Mouse (Mus musculus): ENCODE data around the gene Gm13288.
"Not testable (repeated sequence)": the region's sequence is repeated elsewhere in the genome, so short reads cannot be mapped to it uniquely, and the experiment has no call there.

Gene Gm13288

DNA sequence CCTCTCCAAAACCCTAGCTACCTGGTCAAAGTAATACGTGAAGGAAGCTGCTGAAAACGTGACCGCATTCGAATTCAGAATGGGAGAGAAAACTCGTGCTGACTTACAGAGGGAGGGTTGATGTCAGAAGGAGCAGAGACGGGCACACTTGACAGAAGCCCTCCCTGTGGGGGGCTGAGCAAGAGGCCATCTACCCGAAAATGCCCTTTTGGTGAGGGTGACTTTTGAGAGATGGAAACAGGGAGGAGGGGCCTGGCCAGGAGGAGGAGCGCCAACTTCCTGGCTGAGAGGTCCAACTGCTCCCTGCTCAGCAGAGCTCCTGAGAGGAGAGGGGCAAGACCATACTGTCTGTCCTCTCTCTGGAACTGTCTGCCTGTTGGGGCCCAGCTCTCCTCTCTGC is at the start of gene Gm13288:
Gene Gm13288, plus strand, starts transcription at position 301 of the 400 bp plus-strand sequence.
- not testable (repeated sequence) for DNase-seq

DNA sequence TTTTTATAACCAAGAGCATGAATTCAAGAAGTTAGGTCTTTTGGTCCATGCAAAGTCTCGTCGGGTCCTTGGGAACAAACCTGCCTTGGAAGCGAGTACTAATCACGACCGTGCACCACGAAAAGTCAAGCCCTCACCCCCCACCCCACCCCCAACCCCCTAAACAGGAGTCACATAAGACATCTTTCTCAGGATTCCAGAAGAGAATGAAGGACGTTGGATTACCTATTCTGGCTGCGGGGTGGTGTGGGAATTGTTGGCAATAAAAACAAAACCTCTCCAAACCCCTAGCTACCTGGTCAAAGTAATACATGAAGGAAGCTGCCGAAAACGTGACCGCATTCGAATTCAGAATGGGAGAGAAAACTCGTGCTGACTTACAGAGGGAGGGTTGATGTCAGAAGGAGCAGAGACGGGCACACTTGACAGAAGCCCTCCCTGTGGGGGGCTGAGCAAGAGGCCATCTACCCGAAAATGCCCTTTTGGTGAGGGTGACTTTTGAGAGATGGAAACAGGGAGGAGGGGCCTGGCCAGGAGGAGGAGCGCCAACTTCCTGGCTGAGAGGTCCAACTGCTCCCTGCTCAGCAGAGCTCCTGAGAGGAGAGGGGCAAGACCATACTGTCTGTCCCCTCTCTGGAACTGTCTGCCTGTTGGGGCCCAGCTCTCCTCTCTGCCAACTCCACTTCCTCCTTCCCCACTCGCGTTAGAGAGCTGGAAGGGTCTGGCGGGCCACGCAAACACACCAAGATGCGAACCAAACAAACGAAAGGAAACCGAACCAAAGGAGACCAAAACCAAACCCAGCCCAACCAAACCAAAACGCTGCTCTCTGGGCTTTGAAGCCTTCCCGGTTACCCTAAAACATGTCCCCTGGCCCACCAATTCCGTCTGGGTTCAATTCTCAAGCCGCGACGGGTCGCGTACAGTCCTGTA is 48.5 kb upstream of the Gm13288 start:
- not testable (repeated sequence) for DNase-seq

DNA sequence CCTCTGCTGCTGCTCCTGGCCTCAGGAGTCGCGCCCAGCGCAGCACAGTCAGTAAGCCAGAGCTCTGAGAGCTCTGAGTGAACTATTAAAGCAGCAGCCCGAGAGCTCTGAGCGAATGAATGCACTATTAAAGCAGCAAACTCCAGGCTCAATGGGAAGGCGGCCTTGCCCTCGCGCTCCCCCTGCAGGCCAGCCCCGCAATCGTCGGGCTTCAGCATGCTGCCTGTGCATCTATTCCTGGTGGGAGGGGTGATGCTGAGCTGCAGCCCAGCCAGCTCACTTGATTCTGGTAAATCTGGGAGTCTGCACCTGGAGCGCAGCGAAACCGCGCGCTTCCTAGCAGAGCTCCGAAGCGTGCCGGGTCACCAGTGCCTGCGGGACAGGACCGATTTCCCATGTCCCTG is 47.7 kb upstream of the Gm13288 start:
- peak; percentile 75 for DNase-seq

- DNase-seq = not testable (repeated sequence)
These were observed 46.6 kb upstream of the Gm13288 start for GRCm38 (mm10) chr4:88758751-88759150.

GRCm38 (mm10) chr4:88759610-88760268 is 45.6 kb upstream of the Gm13288 start, which contains the start of gene Gm13283:
Gene Gm13283, plus strand, starts transcription at chr4:88760119.
- DNase-seq = not testable (repeated sequence)

DNA sequence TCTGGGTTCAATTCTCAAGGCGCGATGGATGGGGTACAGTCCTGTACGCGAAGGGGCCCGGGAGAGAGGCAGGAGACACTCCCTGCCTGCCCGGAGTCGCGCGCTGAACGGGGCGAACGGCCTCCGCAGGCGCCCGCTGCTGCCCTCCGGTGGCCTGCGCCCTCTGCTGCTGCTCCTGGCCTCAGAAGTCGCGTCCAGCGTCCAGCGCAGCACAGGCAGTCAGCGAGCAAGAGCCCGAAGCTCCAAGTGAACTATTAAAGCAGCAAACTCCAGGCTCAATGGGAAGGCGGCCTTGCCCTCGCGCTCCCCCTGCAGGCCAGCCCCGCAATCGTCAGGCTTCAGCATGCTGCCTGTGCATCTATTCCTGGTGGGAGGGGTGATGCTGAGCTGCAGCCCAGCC is 44.9 kb upstream of the Gm13288 start:
- peak; percentile 33 for DNase-seq

DNA sequence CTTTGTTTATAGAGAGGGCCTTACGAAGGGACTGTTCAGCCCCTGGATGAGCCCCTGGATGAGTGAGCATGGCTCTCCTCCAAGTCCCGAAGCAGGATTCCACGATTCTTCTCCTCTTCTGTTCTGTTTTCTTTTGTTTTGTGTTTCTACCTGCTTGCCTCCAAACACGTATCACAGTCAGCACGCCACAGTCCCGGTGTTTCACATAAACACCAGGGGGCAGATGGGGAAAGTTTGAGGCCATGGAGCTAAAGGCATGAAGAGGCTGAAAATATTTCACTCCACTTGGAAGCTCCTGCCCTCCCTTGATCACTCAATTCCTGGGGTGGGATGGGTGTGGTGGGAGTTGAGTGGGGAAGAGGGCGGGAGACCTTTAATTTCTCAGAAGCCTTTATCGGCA is 43.6 kb upstream of the Gm13288 start:
- peak; percentile 51 for DNase-seq

- DNase-seq = not testable (repeated sequence)
These were observed 43.0 kb upstream of the Gm13288 start for GRCm38 (mm10) chr4:88762341-88762740.

DNA sequence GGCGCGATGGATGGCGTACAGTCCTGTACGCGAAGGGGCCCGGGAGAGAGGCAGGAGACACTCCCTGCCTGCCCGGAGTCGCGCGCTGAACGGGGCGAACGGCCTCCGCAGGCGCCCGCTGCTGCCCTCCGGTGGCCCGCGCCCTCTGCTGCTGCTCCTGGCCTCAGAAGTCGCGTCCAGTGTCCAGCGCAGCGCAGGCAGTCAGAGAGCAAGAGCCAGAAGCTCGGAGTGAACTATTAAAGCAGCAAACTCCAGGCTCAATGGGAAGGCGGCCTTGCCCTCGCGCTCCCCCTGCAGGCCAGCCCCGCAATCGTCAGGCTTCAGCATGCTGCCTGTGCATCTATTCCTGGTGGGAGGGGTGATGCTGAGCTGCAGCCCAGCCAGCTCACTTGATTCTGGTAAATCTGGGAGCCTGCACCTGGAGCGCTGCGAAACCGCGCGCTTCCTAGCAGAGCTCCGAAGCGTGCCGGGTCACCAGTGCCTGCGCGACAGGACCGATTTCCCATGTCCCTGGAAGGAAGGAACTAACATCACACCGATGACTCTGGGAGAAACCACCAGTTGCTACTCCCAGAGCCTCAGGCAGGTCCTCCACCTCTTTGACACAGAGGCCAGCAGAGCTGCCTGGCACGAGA is 41.8 kb upstream of the Gm13288 start:
- not testable (repeated sequence) for DNase-seq

- not testable (repeated sequence) for DNase-seq
These were observed 31.8 kb upstream of the Gm13288 start, which contains the start of gene Gm13290 for GRCm38 (mm10) chr4:88773534-88773933. Gene Gm13290, plus strand, starts transcription at chr4:88773834.

GRCm38 (mm10) chr4:88776622-88777021 is 28.7 kb upstream of the Gm13288 start, which contains the start of gene Gm13289:
Gene Gm13289, plus strand, starts transcription at chr4:88776922.
- DNase-seq = not testable (repeated sequence)

GRCm38 (mm10) chr4:88779550-88779949 is 25.8 kb upstream of the Gm13288 start, which contains the start of gene Gm13272:
Gene Gm13272, plus strand, starts transcription at chr4:88779850.
- DNase-seq = not testable (repeated sequence)

GRCm38 (mm10) chr4:88780320-88780719 is 25.0 kb upstream of the Gm13288 start:
- not testable (repeated sequence) for DNase-seq

DNA sequence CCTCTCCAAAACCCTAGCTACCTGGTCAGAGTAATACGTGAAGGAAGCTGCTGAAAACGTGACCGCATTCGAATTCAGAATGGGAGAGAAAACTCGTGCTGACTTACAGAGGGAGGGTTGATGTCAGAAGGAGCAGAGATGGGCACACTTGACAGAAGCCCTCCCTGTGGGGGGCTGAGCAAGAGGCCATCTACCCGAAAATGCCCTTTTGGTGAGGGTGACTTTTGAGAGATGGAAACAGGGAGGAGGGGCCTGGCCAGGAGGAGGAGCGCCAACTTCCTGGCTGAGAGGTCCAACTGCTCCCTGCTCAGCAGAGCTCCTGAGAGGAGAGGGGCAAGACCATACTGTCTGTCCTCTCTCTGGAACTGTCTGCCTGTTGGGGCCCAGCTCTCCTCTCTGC is 23.5 kb upstream of the Gm13288 start, which contains the start of gene Ifnz:
Gene Ifnz, plus strand, starts transcription at position 301 of the 400 bp plus-strand sequence.
- not testable (repeated sequence) for DNase-seq

- DNase-seq = not testable (repeated sequence)
These were observed 23.0 kb upstream of the Gm13288 start for GRCm38 (mm10) chr4:88782335-88782734.

GRCm38 (mm10) chr4:88785409-88785808 is 19.9 kb upstream of the Gm13288 start, which contains the start of gene Gm13276:
Gene Gm13276, plus strand, starts transcription at chr4:88785709.
- not testable (repeated sequence) for DNase-seq

GRCm38 (mm10) chr4:88788402-88788801 is 16.9 kb upstream of the Gm13288 start, which contains the start of gene Gm13277:
Gene Gm13277, plus strand, starts transcription at chr4:88788632.
- DNase-seq = peak; percentile 48

- DNase-seq = not testable (repeated sequence)
These were observed 14.1 kb upstream of the Gm13288 start, which contains the start of gene Gm13278 for GRCm38 (mm10) chr4:88791250-88791649. Gene Gm13278, plus strand, starts transcription at chr4:88791550.

DNA sequence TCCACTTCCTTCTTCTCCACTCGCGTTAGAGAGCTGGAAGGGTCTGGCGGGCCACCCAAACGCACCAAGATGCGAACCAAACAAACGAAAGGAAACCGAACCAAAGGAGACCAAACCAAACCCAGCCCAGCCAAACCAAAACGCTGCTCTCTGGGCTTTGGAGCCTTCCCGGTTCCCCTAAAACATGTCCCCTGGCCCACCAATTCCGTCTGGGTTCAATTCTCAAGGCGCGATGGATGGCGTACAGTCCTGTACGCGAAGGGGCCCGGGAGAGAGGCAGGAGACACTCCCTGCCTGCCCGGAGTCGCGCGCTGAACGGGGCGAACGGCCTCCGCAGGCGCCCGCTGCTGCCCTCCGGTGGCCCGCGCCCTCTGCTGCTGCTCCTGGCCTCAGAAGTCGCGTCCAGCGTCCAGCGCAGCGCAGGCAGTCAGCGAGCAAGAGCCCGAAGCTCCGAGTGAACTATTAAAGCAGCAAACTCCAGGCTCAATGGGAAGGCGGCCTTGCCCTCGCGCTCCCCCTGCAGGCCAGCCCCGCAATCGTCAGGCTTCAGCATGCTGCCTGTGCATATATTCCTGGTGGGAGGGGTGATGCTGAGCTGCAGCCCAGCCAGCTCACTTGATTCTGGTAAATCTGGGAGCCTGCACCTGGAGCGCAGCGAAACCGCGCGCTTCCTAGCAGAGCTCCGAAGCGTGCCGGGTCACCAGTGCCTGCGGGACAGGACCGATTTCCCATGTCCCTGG is 11.2 kb upstream of the Gm13288 start, which contains the start of gene Gm13275:
Gene Gm13275, plus strand, starts transcription at position 552 of the 740 bp plus-strand sequence.
- DNase-seq = peak; percentile 6

GRCm38 (mm10) chr4:88797097-88797496 is 8.2 kb upstream of the Gm13288 start, which contains the start of gene Gm13279:
Gene Gm13279, plus strand, starts transcription at chr4:88797397.
- not testable (repeated sequence) for DNase-seq

- DNase-seq = not testable (repeated sequence)
These were observed 6.0 kb upstream of the Gm13288 start, which contains the start of gene Gm13285 for GRCm38 (mm10) chr4:88799365-88799764. Gene Gm13285, plus strand, starts transcription at chr4:88799665.
